Mouse (Mus musculus): ENCODE results near the gene Tfrc. TPM values are rescaled to one million over a fixed set of nuclear protein-coding genes. Genes with fewer than 3 reads are reported as not detected.

Gene Tfrc
- total and polyA plus RNA-seq, 2 experiments from 2014 or later = 35.3 to 112 TPM

- H3K9me3 ChIP-seq (ENCODE audit: low read length) = no peaks in the 10 kb centered on the region
- TF ChIP-seq CTCF (IDR thresholded peaks at IDR 0.05; ENCODE audit: low read depth) = no peak
- H3K4me2 ChIP-seq (ENCODE audit: low read depth) = no peak overlapping the region
- H3K36me3 ChIP-seq (ENCODE audit: insufficient read depth) = no peaks in the 10 kb centered on the region
- no peak for ATAC-seq
- H3K9ac ChIP-seq = no peak overlapping the region
- H3K4me3 ChIP-seq (ENCODE audit: low read depth, low read length) = no peak overlapping the region
- no peaks in the 10 kb centered on the region for H3K27me3 ChIP-seq (ENCODE audit: insufficient read depth, low read length)
- H3K4me1 ChIP-seq (ENCODE audit: insufficient read depth) = no peaks in the 10 kb centered on the region
- H3K27ac ChIP-seq (ENCODE audit: low read depth, low read length) = no peak overlapping the region
- 86% methylated on average over 4 of the region's 4 CpGs for WGBS
- DNase-seq = no peak
Measured at GRCm38 (mm10) chr16:32586482-32586881, 22.2 kb upstream of the Tfrc start.

GRCm38 (mm10) chr16:32588568-32588967 is 20.2 kb upstream of the Tfrc start:
- Histone ChIP-seq H3K4me1 (ENCODE audit: insufficient read depth) (no peaks in the 10 kb centered on the region), H3K27ac (ENCODE audit: low read depth, low read length) (no peak overlapping the region), H3K36me3 (ENCODE audit: insufficient read depth) (no peaks in the 10 kb centered on the region), H3K27me3 (ENCODE audit: insufficient read depth, low read length) (no peaks in the 10 kb centered on the region), H3K4me3 (ENCODE audit: low read depth, low read length) (no peak overlapping the region), H3K9me3 (ENCODE audit: low read length) (no peaks in the 10 kb centered on the region), H3K4me2 (ENCODE audit: low read depth) (no peak overlapping the region), H3K9ac (no peak overlapping the region)
- 90% methylated on average over 3 of the region's 3 CpGs for WGBS
- no peak for TF ChIP-seq CTCF (IDR thresholded peaks at IDR 0.05; ENCODE audit: low read depth)
- ATAC-seq = no peak
- no peak for DNase-seq

GRCm38 (mm10) chr16:32591521-32591920 is 17.2 kb upstream of the Tfrc start:
- Histone ChIP-seq H3K9me3 (ENCODE audit: low read length) (no peaks in the 10 kb centered on the region), H3K4me1 (ENCODE audit: insufficient read depth) (no peaks in the 10 kb centered on the region), H3K4me2 (ENCODE audit: low read depth) (no peak overlapping the region), H3K4me3 (ENCODE audit: low read depth, low read length) (no peak overlapping the region), H3K27me3 (ENCODE audit: insufficient read depth, low read length) (no peaks in the 10 kb centered on the region), H3K27ac (ENCODE audit: low read depth, low read length) (no peak overlapping the region), H3K9ac (no peak overlapping the region), H3K36me3 (ENCODE audit: insufficient read depth) (no peaks in the 10 kb centered on the region)
- ATAC-seq (no peak), DNase-seq (no peak)
- WGBS = 83% methylated on average over 8 of the region's 8 CpGs
- TF ChIP-seq CTCF (IDR thresholded peaks at IDR 0.05; ENCODE audit: low read depth) = no peak

- no peaks in the 10 kb centered on the region for H3K9me3 ChIP-seq (ENCODE audit: low read length)
- DNase-seq = no peak
- 92% methylated on average over 5 of the region's 5 CpGs for WGBS
Measured at GRCm38 (mm10) chr16:32593283-32593805, 15.4 kb upstream of the Tfrc start.

GRCm38 (mm10) chr16:32593916-32594315 is 14.8 kb upstream of the Tfrc start:
- ATAC-seq (no peak), DNase-seq (no peak)
- H3K27ac ChIP-seq (ENCODE audit: low read depth, low read length) = no peak overlapping the region
- H3K4me2 ChIP-seq (ENCODE audit: low read depth) = no peak overlapping the region
- no peak overlapping the region for H3K4me3 ChIP-seq (ENCODE audit: low read depth, low read length)
- 81% methylated on average over 5 of the region's 5 CpGs for whole genome bisulfite sequencing
- H3K4me1 ChIP-seq (ENCODE audit: insufficient read depth) = no peaks in the 10 kb centered on the region
- TF ChIP-seq CTCF (IDR thresholded peaks at IDR 0.05; ENCODE audit: low read depth) = no peak
- H3K9ac ChIP-seq = no peak overlapping the region
- no peaks in the 10 kb centered on the region for H3K9me3 ChIP-seq (ENCODE audit: low read length)
- H3K27me3 ChIP-seq (ENCODE audit: insufficient read depth, low read length) = no peaks in the 10 kb centered on the region
- no peaks in the 10 kb centered on the region for H3K36me3 ChIP-seq (ENCODE audit: insufficient read depth)

More at GRCm38 (mm10) chr16:32593283-32593805, 15.4 kb upstream of the Tfrc start:
- Histone ChIP-seq H3K4me1 (ENCODE audit: insufficient read depth) (no peaks in the 10 kb centered on the region), H3K9ac (no peak overlapping the region), H3K27ac (ENCODE audit: low read depth, low read length) (no peak overlapping the region), H3K36me3 (ENCODE audit: insufficient read depth) (no peaks in the 10 kb centered on the region), H3K27me3 (ENCODE audit: insufficient read depth, low read length) (no peaks in the 10 kb centered on the region), H3K4me3 (ENCODE audit: low read depth, low read length) (no peak overlapping the region), H3K4me2 (ENCODE audit: low read depth) (no peak overlapping the region)
- no peak for ATAC-seq
- no peak for TF ChIP-seq CTCF (IDR thresholded peaks at IDR 0.05; ENCODE audit: low read depth)

- no peak for DNase-seq
- Histone ChIP-seq H3K4me1 (ENCODE audit: insufficient read depth) (no peaks in the 10 kb centered on the region), H3K4me2 (ENCODE audit: low read depth) (no peak overlapping the region), H3K36me3 (ENCODE audit: insufficient read depth) (no peaks in the 10 kb centered on the region), H3K9me3 (ENCODE audit: low read length) (no peaks in the 10 kb centered on the region), H3K27ac (ENCODE audit: low read depth, low read length) (no peak overlapping the region), H3K9ac (no peak overlapping the region), H3K4me3 (ENCODE audit: low read depth, low read length) (no peak overlapping the region), H3K27me3 (ENCODE audit: insufficient read depth, low read length) (no peaks in the 10 kb centered on the region)
- 80% methylated on average over 5 of the region's 5 CpGs for WGBS
- TF ChIP-seq CTCF (IDR thresholded peaks at IDR 0.05; ENCODE audit: low read depth) = no peak
- ATAC-seq = no peak
Measured at GRCm38 (mm10) chr16:32594701-32595100, 14.0 kb upstream of the Tfrc start.

GRCm38 (mm10) chr16:32595142-32595855 is 13.4 kb upstream of the Tfrc start:
- no peak for TF ChIP-seq CTCF (IDR thresholded peaks at IDR 0.05; ENCODE audit: low read depth)
- H3K4me2 ChIP-seq (ENCODE audit: low read depth) = no peak overlapping the region

More at GRCm38 (mm10) chr16:32595142-32595855, 13.4 kb upstream of the Tfrc start:
- H3K9me3 ChIP-seq (ENCODE audit: low read length) = no peaks in the 10 kb centered on the region
- no peak for ATAC-seq
- H3K4me1 ChIP-seq (ENCODE audit: insufficient read depth) = no peaks in the 10 kb centered on the region
- no peak overlapping the region for H3K27ac ChIP-seq (ENCODE audit: low read depth, low read length)
- no peak for DNase-seq
- H3K4me3 ChIP-seq (ENCODE audit: low read depth, low read length) = no peak overlapping the region
- no peaks in the 10 kb centered on the region for H3K36me3 ChIP-seq (ENCODE audit: insufficient read depth)
- H3K27me3 ChIP-seq (ENCODE audit: insufficient read depth, low read length) = no peaks in the 10 kb centered on the region
- H3K9ac ChIP-seq = no peak overlapping the region
- 89% methylated on average over 10 of the region's 10 CpGs for WGBS

All from forebrain, postnatal 0 days (tissue).